Mouse (Mus musculus): ENCODE measurements around the gene Zfp663.

GRCm38 (mm10) chr2:165415141-165415721, 46.7 kb upstream of the Zfp663 start:
- TF ChIP-seq POLR2A (IDR thresholded peaks at IDR 0.05; ENCODE audit: insufficient read length, low read depth) (no peak), MYOD1 (IDR thresholded peaks at IDR 0.05; ENCODE audit: control insufficient read depth in 1 of 3, insufficient read length in 2 of 3, low read depth in 2 of 3) (no peak), MAX (IDR thresholded peaks at IDR 0.05; ENCODE audit: low read depth) (no peak), MYOG (IDR thresholded peaks at IDR 0.05; ENCODE audit: control insufficient read depth in 1 of 3, insufficient read depth in 1 of 3, insufficient read length in 2 of 3, low read depth in 2 of 3) (no peak), SRF (IDR thresholded peaks at IDR 0.05; ENCODE audit: control insufficient read depth, insufficient read length, low read depth) (no peak)
